Mouse (Mus musculus): Measurements from ENCODE around the gene Ankrd33. TPM values are rescaled to one million over a fixed set of nuclear protein-coding genes. Genes with fewer than 3 reads are reported as not detected.

Gene Ankrd33
- polyA plus RNA-seq, 1 experiment from 2014 or later, result not detected

- H3K9ac ChIP-seq, result no peak overlapping the region
- no peaks in the 10 kb centered on the region for H3K27me3 ChIP-seq
- no peak overlapping the region for H3K27ac ChIP-seq
- no peaks in the 10 kb centered on the region for H3K36me3 ChIP-seq
- peaks cover 42% of the 10 kb centered on the region for H3K4me1 ChIP-seq
- no peak overlapping the region for H3K4me2 ChIP-seq (replicated peaks)
- no peaks in the 10 kb centered on the region for H3K9me3 ChIP-seq
- WGBS, result 95% methylated on average over 8 of the region's 8 CpGs
- H3K4me3 ChIP-seq, result no peak overlapping the region
- ATAC-seq (ENCODE audit: low FRiP score, low read depth), result no peak
Observed at GRCm38 (mm10) chr15:101091551-101091950, 24.0 kb upstream of the Ankrd33 start.

- no peaks in the 10 kb centered on the region for H3K9me3 ChIP-seq
- 30% methylated on average over 14 of the region's 14 CpGs for WGBS
- no peaks in the 10 kb centered on the region for H3K36me3 ChIP-seq
- no peak overlapping the region for H3K9ac ChIP-seq
- H3K27ac ChIP-seq, result 0 out of 2 replicates have a peak overlapping the region, but pooled peaks have one; percentile 52
- no peaks in the 10 kb centered on the region for H3K27me3 ChIP-seq
- H3K4me1 ChIP-seq, result peaks cover 41% of the 10 kb centered on the region
- H3K4me3 ChIP-seq, result 0 out of 2 replicates have a peak overlapping the region, but pooled peaks have one; percentile 8
- H3K4me2 ChIP-seq (replicated peaks), result peak overlapping the region; percentile 45
- no peak for ATAC-seq (ENCODE audit: low FRiP score, low read depth)
Observed at GRCm38 (mm10) chr15:101092121-101092828, 23.3 kb upstream of the Ankrd33 start.

GRCm38 (mm10) chr15:101092829-101093648, 22.5 kb upstream of the Ankrd33 start:
- peaks cover 49% of the 10 kb centered on the region for H3K4me1 ChIP-seq
- peak overlapping the region; percentile 45 for H3K4me2 ChIP-seq (replicated peaks)
- no peaks in the 10 kb centered on the region for H3K9me3 ChIP-seq
- H3K36me3 ChIP-seq, result no peaks in the 10 kb centered on the region
- peak overlapping the region; percentile 48; the same call in 1 of the 2 replicates for H3K27ac ChIP-seq
- H3K27me3 ChIP-seq, result no peaks in the 10 kb centered on the region
- WGBS, result 12% methylated on average over 25 of the region's 25 CpGs
- peak overlapping the region; percentile 20; the same call in 1 of the 2 replicates for H3K9ac ChIP-seq
- ATAC-seq (ENCODE audit: low FRiP score, low read depth), result no peak; the same call in 1 of the 2 replicates
- H3K4me3 ChIP-seq, result peak overlapping the region; percentile 8; the same call in 1 of the 2 replicates

GRCm38 (mm10) chr15:101093988-101094387, 21.6 kb upstream of the Ankrd33 start:
- no peak for ATAC-seq (ENCODE audit: low FRiP score, low read depth)
- Histone ChIP-seq H3K36me3 (no peaks in the 10 kb centered on the region), H3K4me1 (peaks cover 58% of the 10 kb centered on the region), H3K9me3 (no peaks in the 10 kb centered on the region), H3K9ac (no peak overlapping the region), H3K4me3 (no peak overlapping the region), H3K27me3 (no peaks in the 10 kb centered on the region), H3K4me2 (replicated peaks) (no peak overlapping the region), H3K27ac (peak overlapping the region; percentile 28; the same call in 1 of the 2 replicates)
- 36% methylated on average over 6 of the region's 6 CpGs for WGBS

GRCm38 (mm10) chr15:101094979-101095378, 20.6 kb upstream of the Ankrd33 start:
- no peaks in the 10 kb centered on the region for H3K27me3 ChIP-seq
- ATAC-seq (ENCODE audit: low FRiP score, low read depth), result no peak

GRCm38 (mm10) chr15:101095392-101095791, 20.2 kb upstream of the Ankrd33 start:
- H3K4me3 ChIP-seq, result no peak overlapping the region
- H3K27ac ChIP-seq, result no peak overlapping the region
- H3K4me1 ChIP-seq, result peaks cover 59% of the 10 kb centered on the region
- H3K9me3 ChIP-seq, result no peaks in the 10 kb centered on the region
- 44% methylated on average over 3 of the region's 3 CpGs for WGBS
- H3K9ac ChIP-seq, result no peak overlapping the region
- ATAC-seq (ENCODE audit: low FRiP score, low read depth), result no peak
- no peaks in the 10 kb centered on the region for H3K27me3 ChIP-seq
- H3K36me3 ChIP-seq, result no peaks in the 10 kb centered on the region
- H3K4me2 ChIP-seq (replicated peaks), result no peak overlapping the region

More at GRCm38 (mm10) chr15:101094979-101095378, 20.6 kb upstream of the Ankrd33 start:
- 12% methylated on average over 9 of the region's 9 CpGs for WGBS
- Histone ChIP-seq H3K4me1 (peaks cover 59% of the 10 kb centered on the region), H3K36me3 (no peaks in the 10 kb centered on the region), H3K27ac (peak overlapping the region; percentile 52; the same call in 1 of the 2 replicates), H3K4me3 (no peak overlapping the region), H3K9ac (no peak overlapping the region), H3K9me3 (no peaks in the 10 kb centered on the region), H3K4me2 (replicated peaks) (no peak overlapping the region)

GRCm38 (mm10) chr15:101097985-101098651, 17.4 kb upstream of the Ankrd33 start:
- peak overlapping the region; percentile 20 for H3K4me3 ChIP-seq
- peaks cover 45% of the 10 kb centered on the region for H3K4me1 ChIP-seq
- WGBS, result 3% methylated on average over 28 of the region's 28 CpGs
- peak; percentile 55 for ATAC-seq (ENCODE audit: low FRiP score, low read depth)
- H3K4me2 ChIP-seq (replicated peaks), result peak overlapping the region; percentile 63
- peak overlapping the region; percentile 62 for H3K9ac ChIP-seq
- H3K9me3 ChIP-seq, result no peaks in the 10 kb centered on the region
- H3K27ac ChIP-seq, result peak overlapping the region; percentile 28; the same call in 1 of the 2 replicates
- H3K36me3 ChIP-seq, result no peaks in the 10 kb centered on the region
- H3K27me3 ChIP-seq, result no peaks in the 10 kb centered on the region

- WGBS, result 80% methylated on average over 3 of the region's 3 CpGs
- peaks cover 22% of the 10 kb centered on the region for H3K4me1 ChIP-seq
Observed at GRCm38 (mm10) chr15:101100996-101101395, 14.6 kb upstream of the Ankrd33 start.

GRCm38 (mm10) chr15:101103605-101104304, 11.8 kb upstream of the Ankrd33 start:
- Histone ChIP-seq H3K9me3 (no peaks in the 10 kb centered on the region), H3K27me3 (no peaks in the 10 kb centered on the region), H3K4me2 (replicated peaks) (no peak overlapping the region), H3K27ac (no peak overlapping the region), H3K9ac (no peak overlapping the region), H3K4me3 (no peak overlapping the region), H3K4me1 (peaks cover 6% of the 10 kb centered on the region), H3K36me3 (no peaks in the 10 kb centered on the region)
- WGBS, result 55% methylated on average over 9 of the region's 9 CpGs
- ATAC-seq (ENCODE audit: low FRiP score, low read depth), result no peak

More at GRCm38 (mm10) chr15:101100996-101101395, 14.6 kb upstream of the Ankrd33 start:
- Histone ChIP-seq H3K9me3 (no peaks in the 10 kb centered on the region), H3K4me2 (replicated peaks) (no peak overlapping the region), H3K27ac (no peak overlapping the region), H3K27me3 (no peaks in the 10 kb centered on the region), H3K36me3 (no peaks in the 10 kb centered on the region), H3K4me3 (no peak overlapping the region), H3K9ac (no peak overlapping the region)
- no peak for ATAC-seq (ENCODE audit: low FRiP score, low read depth)

- peak; percentile 66 for ATAC-seq (ENCODE audit: low FRiP score, low read depth)
- Histone ChIP-seq H3K9me3 (no peaks in the 10 kb centered on the region), H3K27me3 (no peaks in the 10 kb centered on the region), H3K36me3 (no peaks in the 10 kb centered on the region), H3K4me1 (peaks cover 3% of the 10 kb centered on the region; the same call in 1 of the 2 replicates), H3K4me2 (replicated peaks) (peak overlapping the region; percentile 47), H3K27ac (no peak overlapping the region; the same call in 1 of the 2 replicates), H3K9ac (no peak overlapping the region), H3K4me3 (0 out of 2 replicates have a peak overlapping the region, but pooled peaks have one; percentile 7)
- 16% methylated on average over 12 of the region's 12 CpGs for WGBS
Observed at GRCm38 (mm10) chr15:101105496-101105994, 10.0 kb upstream of the Ankrd33 start.

- Histone ChIP-seq H3K27ac (no peak overlapping the region; the same call in 1 of the 2 replicates), H3K36me3 (no peaks in the 10 kb centered on the region), H3K4me2 (replicated peaks) (no peak overlapping the region), H3K4me1 (peaks cover 3% of the 10 kb centered on the region; the same call in 1 of the 2 replicates), H3K9me3 (no peaks in the 10 kb centered on the region), H3K4me3 (no peak overlapping the region), H3K27me3 (no peaks in the 10 kb centered on the region), H3K9ac (no peak overlapping the region)
- no peak for ATAC-seq (ENCODE audit: low FRiP score, low read depth)
- 87% methylated on average over 10 of the region's 10 CpGs for WGBS
Observed at GRCm38 (mm10) chr15:101106011-101106410, 9.5 kb upstream of the Ankrd33 start.
